Mouse (Mus musculus) Patski (cell line): ENCODE results near the gene Tmem59l. TPM values are rescaled to one million over a fixed set of nuclear protein-coding genes. Genes with fewer than 3 reads are reported as not detected.

Experiments
- ATAC-seq: fragments of 100-300 bp; one replicate; pipeline ENCODE4 v1.8.0; 2021
- CTCF ChIA-PET: fragments of 350-600 bp; sonication (Branson Sonifier 250); formaldehyde crosslinking; loops from one replicate; lab custom pipeline; 2022; ENCODE audit warnings: inconsistent platforms; lab: Charles Lee
- POLR2A ChIA-PET: fragments of 350-600 bp; sonication (Branson Sonifier 250); formaldehyde crosslinking; loops from one replicate; lab custom pipeline; 2022; ENCODE audit warnings: antibody characterized with exemption, inconsistent platforms; lab: Charles Lee
- DNase-seq: peaks from one replicate; pipeline ENCODE4 v3.0.0-alpha.2; 2011; ENCODE audit warnings: low read depth, low spot score
- H3K27me3 ChIP-seq: fragments of 371-371 bp; one replicate; pipeline ENCODE4 v1.5.1; 2021
- CTCF ChIP-seq: fragments of 100-300 bp; IDR thresholded peaks from one replicate; pipeline ENCODE4 v1.5.1; 2021
- in situ Hi-C: fragments of 300-500 bp; cut with MboI; formaldehyde crosslinking; loops from 3 replicates; pipeline ENCODE4 v1.11.1; 2018; ENCODE audit warnings: low pct_unique_long_range_greater_than_20kb, mixed read lengths
- polyA plus RNA-seq: library from polyadenylated mRNA; unstranded; gene quantifications from one replicate; pipeline ENCODE4 v1.2.3, GENCODE M21; 2021

The Tmem59l gene
- polyA plus RNA-seq, 1 experiment from 2014 or later, result 0.09 TPM

DNA sequence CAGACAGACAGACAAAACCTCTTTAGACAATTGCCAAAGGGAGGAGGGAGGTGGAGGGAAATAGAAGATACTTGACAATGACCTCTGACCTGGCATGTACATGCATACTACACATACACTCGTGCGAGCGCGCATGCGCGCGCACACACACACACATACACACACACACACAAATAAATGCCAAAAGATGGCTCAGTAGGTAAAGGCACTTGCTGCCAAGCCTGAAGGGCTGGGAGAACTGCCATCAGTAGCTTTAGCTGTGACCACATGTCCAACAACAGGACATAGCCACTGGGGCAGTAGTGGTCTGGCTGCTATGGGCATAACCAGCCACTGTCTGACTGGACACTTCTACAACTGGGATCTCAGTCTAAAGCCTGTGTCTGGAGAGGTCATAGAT lies 15.3 kb downstream of the Tmem59l start:
- DNase-seq (no peak), ATAC-seq (no peak)
- no peak for TF ChIP-seq CTCF
- in situ Hi-C loops, result no loop called here
- POLR2A ChIA-PET, result interaction anchor here (1.6 kb wide), 1 partner anchor 12 kb away, joined by 3 read pairs; no protein-coding TSS in a partner anchor
- CTCF ChIA-PET, result interaction anchor here (0.7 kb wide), 1 partner anchor 53 kb away, joined by 3 read pairs; no protein-coding TSS in a partner anchor
- H3K27me3 ChIP-seq, result no peaks in the 10 kb centered on the region

DNA sequence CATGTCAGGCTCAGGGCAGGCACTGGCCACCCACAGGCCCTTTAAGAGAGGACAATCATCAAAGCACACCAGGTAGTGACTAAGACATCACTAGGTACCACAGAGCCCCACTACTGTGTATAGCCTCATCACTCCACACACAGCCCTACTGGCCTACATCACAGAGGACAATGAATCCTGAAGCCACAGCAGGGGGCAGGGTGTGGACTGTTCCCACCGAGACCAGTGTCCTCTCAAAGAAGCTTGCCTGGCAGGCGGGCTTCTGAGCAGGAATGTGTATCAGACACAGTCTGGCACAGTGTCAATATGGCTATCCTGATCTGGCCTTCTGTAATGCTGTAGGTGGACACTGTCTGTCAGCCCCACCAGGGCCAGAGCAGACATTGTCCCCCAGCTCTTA lies 17.2 kb downstream of the Tmem59l start:
- TF ChIP-seq CTCF, result no peak
- ATAC-seq (no peak), DNase-seq (no peak)
- ChIA-PET CTCF (no interaction called here), POLR2A (interaction anchor here (1.1 kb wide), 1 partner anchor 26 kb away, joined by 3 read pairs; no protein-coding TSS in a partner anchor)
- no peaks in the 10 kb centered on the region for H3K27me3 ChIP-seq
- in situ Hi-C loops, result no loop called here

DNA sequence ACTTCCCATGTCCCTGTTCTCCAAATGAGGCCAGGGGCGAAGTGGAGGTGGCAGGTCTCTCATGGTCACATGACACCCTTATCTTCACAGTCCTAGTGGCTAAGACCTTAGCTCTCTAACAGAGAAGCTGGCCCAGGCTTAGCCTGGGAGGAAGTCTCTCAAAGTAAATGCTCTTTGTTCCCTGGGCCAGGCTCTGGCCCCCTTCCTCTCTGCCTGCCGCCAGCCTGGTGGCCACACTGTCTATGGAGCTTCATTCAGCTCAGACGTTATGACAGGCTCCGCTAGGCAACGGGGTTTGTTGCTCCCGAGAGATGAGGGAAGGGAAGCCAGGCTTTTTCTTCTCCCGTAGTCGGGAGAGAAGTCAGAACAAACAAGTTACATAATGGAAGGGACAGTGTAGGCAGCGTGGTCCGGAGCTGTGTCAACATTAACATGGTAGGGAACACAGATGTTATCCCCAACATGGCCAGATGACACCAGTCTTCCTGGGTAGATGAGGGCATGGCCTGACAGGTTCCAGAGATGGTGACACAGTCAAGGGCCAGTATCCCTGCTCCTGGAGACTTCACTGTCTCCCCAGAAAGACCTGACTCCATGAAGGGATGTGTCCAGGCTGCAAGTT lies 17.8 kb downstream of the Tmem59l start:
- no peak for DNase-seq
- no peak for TF ChIP-seq CTCF
- no peaks in the 10 kb centered on the region for H3K27me3 ChIP-seq
- ChIA-PET CTCF (no interaction called here), POLR2A (no interaction called here)
- no peak for ATAC-seq
- in situ Hi-C loops, result no loop called here

DNA sequence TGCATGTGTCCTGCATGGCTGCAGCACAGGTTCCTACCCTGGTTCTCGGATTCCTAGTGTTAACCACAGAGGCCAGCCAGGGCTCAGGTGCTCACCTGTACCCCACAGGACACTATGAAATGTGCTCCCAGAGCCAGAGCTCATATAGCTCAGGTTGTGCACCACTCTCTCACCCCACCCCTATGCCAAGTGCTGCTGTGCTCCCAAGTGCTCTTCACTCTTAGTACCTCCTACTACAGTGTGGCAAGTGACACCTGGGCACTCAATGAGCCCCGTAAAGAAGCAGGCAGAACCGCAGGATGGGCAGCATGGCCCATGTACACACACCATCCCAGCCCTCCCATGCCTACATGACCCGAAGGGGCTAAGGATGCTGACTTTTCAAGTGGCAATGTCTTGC lies 18.4 kb downstream of the Tmem59l start:
- ChIA-PET POLR2A (no interaction called here), CTCF (no interaction called here)
- in situ Hi-C loops, result no loop called here
- DNase-seq, result no peak
- ATAC-seq, result no peak
- no peak for TF ChIP-seq CTCF
- H3K27me3 ChIP-seq, result no peaks in the 10 kb centered on the region

DNA sequence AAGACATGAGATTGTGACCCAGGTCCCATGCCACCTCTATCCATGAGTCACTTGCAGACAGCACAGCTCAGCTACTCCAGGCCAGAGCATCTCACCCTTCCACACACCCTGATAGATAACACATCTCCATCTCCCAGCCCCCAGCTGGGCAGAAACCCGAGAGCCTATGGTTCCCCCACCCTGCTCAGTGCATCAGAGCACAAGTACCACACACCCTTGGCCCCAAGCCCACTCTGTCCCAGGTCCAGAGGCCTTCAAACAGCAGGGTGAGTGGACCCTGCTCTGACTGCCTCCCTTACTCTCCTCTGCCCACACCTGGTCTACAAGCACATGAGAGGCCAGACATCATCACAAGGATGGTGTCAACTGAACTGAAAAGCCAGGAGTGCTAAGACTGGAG lies 19.3 kb downstream of the Tmem59l start:
- ATAC-seq (no peak), DNase-seq (no peak)
- H3K27me3 ChIP-seq, result no peaks in the 10 kb centered on the region
- ChIA-PET CTCF (interaction anchor here (0.7 kb wide), 1 partner anchor 26 kb away, joined by 3 read pairs; no protein-coding TSS in a partner anchor), POLR2A (no interaction called here)
- in situ Hi-C loops, result no loop called here
- TF ChIP-seq CTCF, result no peak

DNA sequence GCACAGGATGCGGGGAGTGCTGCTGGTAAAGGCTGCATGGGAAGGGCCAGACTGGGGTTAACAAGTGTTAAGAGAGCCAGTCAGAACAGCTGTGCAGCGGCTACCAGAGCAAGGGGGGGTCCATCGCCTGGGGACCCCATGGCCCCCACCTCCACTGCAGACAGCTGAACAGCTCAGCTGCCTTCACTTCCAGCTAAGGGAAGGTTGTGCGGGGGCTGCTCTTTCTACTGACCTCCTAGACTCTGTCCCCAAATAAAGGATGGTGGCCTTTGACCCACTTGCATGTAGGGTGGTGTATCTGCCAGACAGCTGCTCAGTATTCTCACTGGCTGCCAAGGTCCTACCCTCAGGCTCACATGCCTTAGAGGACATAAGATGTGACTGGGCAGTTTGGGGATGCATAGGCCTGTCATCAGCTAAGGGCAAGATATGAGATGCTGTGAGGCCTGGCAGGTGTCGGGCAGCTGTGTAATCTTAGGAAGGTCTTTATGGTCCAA lies 19.9 kb downstream of the Tmem59l start:
- in situ Hi-C loops, result no loop called here
- ATAC-seq (no peak), DNase-seq (no peak)
- no peaks in the 10 kb centered on the region for H3K27me3 ChIP-seq
- TF ChIP-seq CTCF, result no peak
- ChIA-PET CTCF (interaction anchor here (0.7 kb wide), 2 partner anchors 24 to 25 kb away, joined by 3 read pairs; no protein-coding TSS in a partner anchor), POLR2A (interaction anchor here (0.6 to 0.9 kb wide), 3 partner anchors 10 to 294 kb away, joined by 3 to 5 read pairs (median 3); no protein-coding TSS in a partner anchor)

DNA sequence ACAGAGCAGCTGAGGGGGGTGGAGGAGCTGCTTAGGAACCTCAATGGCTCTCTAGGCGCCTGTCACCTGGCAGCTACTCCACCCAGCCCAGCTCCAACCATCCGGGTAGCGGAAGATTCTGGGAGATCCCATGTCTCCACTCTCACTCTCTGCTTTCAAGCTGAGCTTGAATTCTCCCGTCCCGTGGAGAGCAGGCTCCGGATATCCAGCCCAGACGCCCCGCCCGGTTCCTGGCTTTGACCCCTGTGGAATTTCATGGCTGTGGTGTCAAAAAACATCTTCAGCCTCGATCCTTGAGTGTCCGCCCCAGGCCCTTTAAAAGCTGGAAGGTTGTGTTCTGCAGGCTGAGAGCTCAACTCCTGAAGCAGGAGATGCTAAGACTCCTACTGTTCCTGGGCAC lies 20.4 kb downstream of the Tmem59l start:
- ChIA-PET CTCF (interaction anchor here (0.7 kb wide), 1 partner anchor 23 kb away, joined by 3 read pairs; no protein-coding TSS in a partner anchor), POLR2A (interaction anchor here (0.6 to 0.9 kb wide), 3 partner anchors 9 to 294 kb away, joined by 3 read pairs; no protein-coding TSS in a partner anchor)
- in situ Hi-C loops, result no loop called here

DNA sequence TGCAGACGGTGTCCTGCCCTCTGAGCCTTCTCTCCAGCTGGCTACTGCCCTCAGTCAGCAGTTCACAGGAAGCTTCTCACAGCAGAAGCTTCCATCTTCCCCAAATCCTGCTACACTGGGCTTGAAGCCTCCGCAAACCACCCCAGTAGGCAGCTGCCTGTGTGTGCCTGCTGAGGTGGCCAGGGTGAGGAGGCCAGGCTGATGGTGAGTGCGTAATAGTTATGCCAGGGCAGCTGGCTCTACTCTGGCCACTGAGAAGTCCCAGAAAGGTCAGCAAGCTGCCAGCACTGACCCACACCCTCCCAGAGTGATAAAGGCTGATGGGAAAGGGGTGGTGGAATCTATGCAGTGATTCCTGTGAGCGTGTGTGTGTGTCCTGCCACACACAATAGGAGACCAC lies 20.9 kb downstream of the Tmem59l start:
- ChIA-PET CTCF (no interaction called here), POLR2A (interaction anchor here (0.6 kb wide), 2 partner anchors 34 to 114 kb away, joined by 3 read pairs; no protein-coding TSS in a partner anchor)
- in situ Hi-C loops, result no loop called here
- ATAC-seq, result no peak
- no peaks in the 10 kb centered on the region for H3K27me3 ChIP-seq
- no peak for DNase-seq
- no peak for TF ChIP-seq CTCF

More for the DNA sequence above, 20.4 kb downstream of the Tmem59l start:
- DNase-seq, result no peak
- no peaks in the 10 kb centered on the region for H3K27me3 ChIP-seq
- TF ChIP-seq CTCF, result no peak
- ATAC-seq, result no peak

DNA sequence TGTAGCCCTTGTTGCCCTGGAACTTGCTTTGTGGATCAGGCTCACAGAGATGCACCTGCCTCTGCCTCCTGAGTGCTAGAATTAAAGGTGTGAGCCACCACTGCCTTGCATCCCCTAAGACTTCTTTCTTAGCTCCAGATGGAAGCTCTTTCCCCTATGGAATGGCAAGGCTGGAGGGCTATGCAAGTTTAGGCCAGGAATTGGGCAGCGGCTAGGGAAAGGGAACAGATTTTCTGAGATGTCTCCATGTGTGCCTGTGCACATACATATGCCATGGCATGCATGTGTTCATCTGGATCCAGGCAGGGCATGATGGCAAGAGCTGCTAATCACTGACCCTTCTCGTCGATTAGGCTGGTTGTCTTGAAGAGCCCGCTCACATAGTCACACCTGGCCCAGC lies 21.5 kb downstream of the Tmem59l start:
- no peaks in the 10 kb centered on the region for H3K27me3 ChIP-seq
- ChIA-PET CTCF (interaction anchor here (1.3 kb wide), 1 partner anchor 11 kb away, joined by 4 read pairs; no protein-coding TSS in a partner anchor), POLR2A (interaction anchor here (0.6 kb wide), 1 partner anchor 33 kb away, joined by 3 read pairs; no protein-coding TSS in a partner anchor)
- in situ Hi-C loops, result no loop called here
- ATAC-seq, result no peak
- no peak for TF ChIP-seq CTCF
- no peak for DNase-seq

DNA sequence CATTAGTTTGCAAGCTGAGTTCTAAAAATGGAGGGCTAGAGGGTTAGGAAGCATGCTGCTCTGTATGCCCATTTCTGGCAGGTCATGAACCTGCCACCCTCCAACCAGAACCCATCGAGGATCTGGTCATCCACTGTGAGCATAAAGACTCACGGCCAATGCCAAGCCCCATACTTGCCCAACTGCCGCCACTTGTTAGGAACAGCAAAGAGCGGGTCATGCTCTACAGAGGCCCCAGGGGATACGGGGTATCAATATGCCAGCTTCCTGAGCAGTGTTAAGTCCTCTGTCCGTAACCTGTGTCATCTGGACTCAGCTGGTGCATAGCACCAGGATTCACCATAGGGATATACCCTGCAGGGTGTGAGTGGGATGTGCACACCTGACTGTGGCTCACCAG lies 23.0 kb downstream of the Tmem59l start:
- ChIA-PET CTCF (interaction anchor here (1.3 kb wide), 1 partner anchor 10 kb away, joined by 4 read pairs; no protein-coding TSS in a partner anchor), POLR2A (no interaction called here)
- TF ChIP-seq CTCF, result no peak
- ATAC-seq, result no peak
- no peaks in the 10 kb centered on the region for H3K27me3 ChIP-seq
- in situ Hi-C loops, result no loop called here
- no peak for DNase-seq

DNA sequence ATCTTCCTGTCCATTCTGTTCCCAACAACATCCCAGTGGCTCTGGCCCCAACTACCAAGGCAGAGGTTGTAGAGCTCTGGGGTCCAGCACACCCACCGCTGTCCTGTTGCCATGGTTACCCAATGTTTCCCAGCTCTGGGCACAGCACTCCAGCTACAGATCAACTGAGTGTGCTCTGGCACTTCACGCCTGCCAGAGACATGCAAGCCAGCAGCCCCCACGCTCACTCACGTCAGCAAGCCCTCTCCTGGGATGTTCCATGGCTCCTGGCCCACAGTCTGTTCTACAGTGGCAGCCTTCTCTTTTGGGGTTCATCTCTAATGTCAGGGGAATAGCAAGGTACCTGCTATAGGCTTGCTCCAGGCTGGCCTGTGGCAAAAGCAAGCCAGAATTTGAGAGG lies 23.9 kb downstream of the Tmem59l start:
- ChIA-PET CTCF (no interaction called here), POLR2A (interaction anchor here (1.1 kb wide), 1 partner anchor 31 kb away, joined by 4 read pairs; no protein-coding TSS in a partner anchor)
- in situ Hi-C loops, result no loop called here
- TF ChIP-seq CTCF, result no peak
- H3K27me3 ChIP-seq, result no peaks in the 10 kb centered on the region
- no peak for DNase-seq
- no peak for ATAC-seq
